Mouse (Mus musculus): ENCODE data around the gene Acot7. TPM values are rescaled to one million over a fixed set of nuclear protein-coding genes. Genes with fewer than 3 reads are reported as not detected.

The Acot7 gene
- polyA plus RNA-seq, 1 experiment from 2014 or later, result 58.4 TPM

DNA sequence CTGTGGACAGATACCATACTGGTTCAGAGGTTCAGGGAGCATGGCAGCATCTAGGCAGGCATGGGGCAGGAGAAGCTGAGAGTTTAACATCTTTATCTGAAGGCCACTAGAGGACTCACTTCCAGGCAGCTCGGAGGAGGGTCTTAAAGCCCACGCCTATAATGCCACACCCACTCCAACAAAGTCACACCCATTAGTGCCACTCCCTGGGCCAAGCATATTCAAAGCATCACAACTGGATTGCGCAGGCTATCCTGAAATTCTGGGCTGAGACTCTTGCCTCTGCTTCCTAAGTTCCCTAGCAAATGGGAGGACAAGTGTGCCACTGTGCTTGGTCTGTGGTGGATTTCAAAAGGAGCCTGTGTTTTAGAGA lies 7.2 kb downstream of the Acot7 start:
- no peaks in the 10 kb centered on the region for H3K9me3 ChIP-seq (replicated peaks)
- peak overlapping the region; percentile 45 for H3K4me3 ChIP-seq
- H3K27ac ChIP-seq, result peak overlapping the region; percentile 96
- H3K4me1 ChIP-seq (replicated peaks), result peaks cover 45% of the 10 kb centered on the region
- H3K4me2 ChIP-seq, result peak overlapping the region; percentile 68
- no peaks in the 10 kb centered on the region for H3K36me3 ChIP-seq
- ATAC-seq (replicated peaks; ENCODE audit: insufficient number of reproducible peaks, insufficient read depth, low FRiP score, low read depth), result peak; percentile 25
- H3K27me3 ChIP-seq, result no peaks in the 10 kb centered on the region
- WGBS, result 6% methylated on average over 3 of the region's 3 CpGs
- H3K9ac ChIP-seq, result 0 out of 2 replicates have a peak overlapping the region, but pooled peaks have one; percentile 50

GRCm38 (mm10) chr4:152185510-152186204 lies 7.7 kb downstream of the Acot7 start:
- Histone ChIP-seq H3K27me3 (no peaks in the 10 kb centered on the region), H3K4me3 (peak overlapping the region; percentile 45), H3K4me1 (replicated peaks) (peaks cover 49% of the 10 kb centered on the region), H3K9me3 (replicated peaks) (no peaks in the 10 kb centered on the region), H3K27ac (peak overlapping the region; percentile 96), H3K9ac (peak overlapping the region; percentile 50), H3K4me2 (peak overlapping the region; percentile 68), H3K36me3 (no peaks in the 10 kb centered on the region)
- WGBS, result 3% methylated on average over 19 of the region's 19 CpGs
- peak; percentile 87 for ATAC-seq (replicated peaks; ENCODE audit: insufficient number of reproducible peaks, insufficient read depth, low FRiP score, low read depth)

GRCm38 (mm10) chr4:152186205-152187082 lies 8.5 kb downstream of the Acot7 start:
- no peak for ATAC-seq (replicated peaks; ENCODE audit: insufficient number of reproducible peaks, insufficient read depth, low FRiP score, low read depth)
- H3K36me3 ChIP-seq, result no peaks in the 10 kb centered on the region
- H3K9me3 ChIP-seq (replicated peaks), result no peaks in the 10 kb centered on the region
- peak overlapping the region; percentile 45 for H3K4me3 ChIP-seq
- peak overlapping the region; percentile 96 for H3K27ac ChIP-seq
- peak overlapping the region; percentile 68 for H3K4me2 ChIP-seq
- H3K9ac ChIP-seq, result peak overlapping the region; percentile 50
- 21% methylated on average over 14 of the region's 14 CpGs for WGBS
- H3K4me1 ChIP-seq (replicated peaks), result peaks cover 54% of the 10 kb centered on the region
- H3K27me3 ChIP-seq, result no peaks in the 10 kb centered on the region

GRCm38 (mm10) chr4:152187142-152187541 lies 9.2 kb downstream of the Acot7 start:
- Histone ChIP-seq H3K27ac (peak overlapping the region; percentile 96), H3K4me3 (peak overlapping the region; percentile 45), H3K9ac (no peak overlapping the region), H3K4me1 (replicated peaks) (peaks cover 54% of the 10 kb centered on the region), H3K27me3 (no peaks in the 10 kb centered on the region), H3K4me2 (peak overlapping the region; percentile 68), H3K9me3 (replicated peaks) (no peaks in the 10 kb centered on the region), H3K36me3 (no peaks in the 10 kb centered on the region)
- WGBS, result 77% methylated on average over 9 of the region's 9 CpGs
- ATAC-seq (replicated peaks; ENCODE audit: insufficient number of reproducible peaks, insufficient read depth, low FRiP score, low read depth), result no peak

GRCm38 (mm10) chr4:152188651-152189050 lies 10.7 kb downstream of the Acot7 start:
- no peak overlapping the region for H3K4me3 ChIP-seq
- H3K4me2 ChIP-seq, result no peak overlapping the region
- H3K27ac ChIP-seq, result no peak overlapping the region
- no peaks in the 10 kb centered on the region for H3K9me3 ChIP-seq (replicated peaks)
- ATAC-seq (replicated peaks; ENCODE audit: insufficient number of reproducible peaks, insufficient read depth, low FRiP score, low read depth), result no peak
- H3K36me3 ChIP-seq, result no peaks in the 10 kb centered on the region
- H3K9ac ChIP-seq, result no peak overlapping the region
- no peaks in the 10 kb centered on the region for H3K27me3 ChIP-seq
- H3K4me1 ChIP-seq (replicated peaks), result peaks cover 57% of the 10 kb centered on the region
- WGBS, result 86% methylated on average over 2 of the region's 2 CpGs

- Histone ChIP-seq H3K9me3 (replicated peaks) (no peaks in the 10 kb centered on the region), H3K9ac (no peak overlapping the region), H3K4me2 (no peak overlapping the region), H3K27ac (no peak overlapping the region), H3K4me3 (no peak overlapping the region), H3K4me1 (replicated peaks) (peaks cover 57% of the 10 kb centered on the region), H3K27me3 (no peaks in the 10 kb centered on the region), H3K36me3 (no peaks in the 10 kb centered on the region)
- no peak for ATAC-seq (replicated peaks; ENCODE audit: insufficient number of reproducible peaks, insufficient read depth, low FRiP score, low read depth)
- 81% methylated on average over 6 of the region's 6 CpGs for WGBS
Measured at GRCm38 (mm10) chr4:152189071-152189470, 11.1 kb downstream of the Acot7 start.

GRCm38 (mm10) chr4:152189691-152190090 lies 11.8 kb downstream of the Acot7 start:
- H3K4me1 ChIP-seq (replicated peaks), result peaks cover 55% of the 10 kb centered on the region
- H3K27me3 ChIP-seq, result no peaks in the 10 kb centered on the region
- no peaks in the 10 kb centered on the region for H3K36me3 ChIP-seq
- no peaks in the 10 kb centered on the region for H3K9me3 ChIP-seq (replicated peaks)
- no peak overlapping the region for H3K9ac ChIP-seq
- no peak for ATAC-seq (replicated peaks; ENCODE audit: insufficient number of reproducible peaks, insufficient read depth, low FRiP score, low read depth)
- H3K4me3 ChIP-seq, result no peak overlapping the region
- no peak overlapping the region for H3K4me2 ChIP-seq
- WGBS, result 60% methylated on average over 4 of the region's 4 CpGs
- peak overlapping the region; percentile 69 for H3K27ac ChIP-seq

DNA sequence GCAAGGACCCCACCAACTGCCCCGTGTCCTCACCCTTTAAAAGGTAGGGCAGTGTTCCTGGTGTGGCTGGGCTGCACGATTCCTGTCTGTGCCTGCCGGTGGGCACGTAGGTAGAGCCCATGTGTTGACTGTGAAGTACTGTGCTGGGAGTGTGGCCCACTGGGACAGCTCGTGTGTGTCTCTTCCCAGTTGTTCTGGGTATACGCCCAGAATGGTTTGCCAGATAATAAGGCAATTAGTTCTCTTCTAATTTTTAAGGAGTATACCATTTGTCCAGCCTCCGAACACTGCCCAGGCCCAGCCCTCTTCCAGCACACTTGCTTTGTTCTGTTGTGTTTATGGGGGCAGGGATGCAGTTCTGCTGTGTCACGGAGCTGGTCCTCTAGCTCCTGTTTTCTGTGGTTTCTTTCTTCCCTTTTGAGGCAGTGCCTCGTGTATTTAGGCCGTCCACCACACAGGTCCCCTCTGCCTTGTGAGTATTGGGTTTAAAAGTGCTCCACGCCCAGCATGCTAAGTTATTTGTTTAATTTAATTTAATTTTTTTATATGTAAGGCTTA lies 12.2 kb downstream of the Acot7 start:
- WGBS, result 64% methylated on average over 11 of the region's 11 CpGs
- Histone ChIP-seq H3K4me3 (no peak overlapping the region), H3K4me2 (no peak overlapping the region), H3K27me3 (no peaks in the 10 kb centered on the region), H3K9ac (no peak overlapping the region), H3K27ac (peak overlapping the region; percentile 69), H3K36me3 (no peaks in the 10 kb centered on the region), H3K9me3 (replicated peaks) (no peaks in the 10 kb centered on the region), H3K4me1 (replicated peaks) (peaks cover 50% of the 10 kb centered on the region)
- ATAC-seq (replicated peaks; ENCODE audit: insufficient number of reproducible peaks, insufficient read depth, low FRiP score, low read depth), result no peak

DNA sequence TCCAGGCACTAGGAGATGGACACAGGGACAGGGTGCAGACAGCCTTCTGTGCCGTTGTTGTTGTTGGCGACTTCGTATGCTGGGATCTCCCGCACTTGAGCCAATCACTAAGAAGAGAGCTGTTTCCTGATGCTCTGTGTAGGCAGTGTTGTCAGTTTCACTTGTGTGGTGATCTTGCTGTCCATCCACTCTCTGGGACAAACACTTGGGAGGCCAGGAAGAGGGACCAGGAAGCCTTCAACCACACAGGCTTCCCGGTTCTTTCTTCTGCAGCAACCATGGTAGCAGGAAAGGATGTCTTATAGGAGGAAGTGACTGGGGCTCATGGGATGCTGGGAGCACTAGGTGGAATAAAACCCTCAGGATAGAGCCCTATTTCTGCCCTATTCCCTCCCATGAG lies 12.8 kb downstream of the Acot7 start:
- H3K9me3 ChIP-seq (replicated peaks), result no peaks in the 10 kb centered on the region
- ATAC-seq (replicated peaks; ENCODE audit: insufficient number of reproducible peaks, insufficient read depth, low FRiP score, low read depth), result no peak
- H3K4me2 ChIP-seq, result no peak overlapping the region
- H3K36me3 ChIP-seq, result no peaks in the 10 kb centered on the region
- peak overlapping the region; percentile 69 for H3K27ac ChIP-seq
- peaks cover 45% of the 10 kb centered on the region for H3K4me1 ChIP-seq (replicated peaks)
- no peaks in the 10 kb centered on the region for H3K27me3 ChIP-seq
- no peak overlapping the region for H3K4me3 ChIP-seq
- H3K9ac ChIP-seq, result no peak overlapping the region
- WGBS, result 41% methylated on average over 5 of the region's 5 CpGs

DNA sequence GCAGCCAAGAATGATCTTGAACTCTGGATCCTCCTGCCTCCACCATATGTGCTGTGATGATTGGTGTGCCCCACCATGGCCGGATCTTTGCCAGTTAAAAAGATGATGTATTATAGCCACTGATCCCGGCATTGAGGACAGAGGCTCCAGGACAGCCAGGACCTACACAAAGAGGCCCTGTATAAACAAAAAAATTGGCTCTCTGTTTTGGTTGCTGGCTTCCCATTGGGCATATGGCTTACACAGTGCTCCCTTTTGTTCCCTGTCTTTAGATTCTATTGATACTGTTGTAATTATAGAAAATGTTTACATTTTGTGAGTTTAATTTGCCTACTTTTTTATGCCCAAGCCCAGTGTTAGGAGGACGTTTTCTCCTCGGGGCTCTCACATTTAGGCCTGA lies 14.6 kb downstream of the Acot7 start:
- Histone ChIP-seq H3K4me2 (no peak overlapping the region), H3K36me3 (no peaks in the 10 kb centered on the region), H3K27me3 (no peaks in the 10 kb centered on the region), H3K4me1 (replicated peaks) (peaks cover 26% of the 10 kb centered on the region), H3K27ac (no peak overlapping the region), H3K9me3 (replicated peaks) (no peaks in the 10 kb centered on the region), H3K4me3 (no peak overlapping the region), H3K9ac (no peak overlapping the region)
- 71% methylated on average over 4 of the region's 4 CpGs for WGBS
- no peak for ATAC-seq (replicated peaks; ENCODE audit: insufficient number of reproducible peaks, insufficient read depth, low FRiP score, low read depth)

GRCm38 (mm10) chr4:152194476-152195175 lies 16.7 kb downstream of the Acot7 start:
- no peak overlapping the region for H3K4me2 ChIP-seq
- no peak overlapping the region for H3K9ac ChIP-seq
- H3K36me3 ChIP-seq, result no peaks in the 10 kb centered on the region
- H3K27ac ChIP-seq, result no peak overlapping the region
- H3K9me3 ChIP-seq (replicated peaks), result no peaks in the 10 kb centered on the region
- H3K4me1 ChIP-seq (replicated peaks), result peaks cover 18% of the 10 kb centered on the region
- no peak for ATAC-seq (replicated peaks; ENCODE audit: insufficient number of reproducible peaks, insufficient read depth, low FRiP score, low read depth)
- 78% methylated on average over 3 of the region's 3 CpGs for WGBS
- no peaks in the 10 kb centered on the region for H3K27me3 ChIP-seq
- H3K4me3 ChIP-seq, result no peak overlapping the region

Measured in heart, embryonic 15.5 days (tissue).